In genomic region chr4:66175887-66176533, GRCm38 (mm10) we compare ENCODE assay signal across 16 mouse cellular contexts.
A peak's percentile ranks its signal among the peaks of the same experiment; 100 is the strongest.
DNase-seq lines count a peak whose midpoint lies in the region; ATAC-seq lines count a peak whose summit lies in the region.
"Had no signal": no experiment of that assay in that cellular context is flagged by ENCODE, and none has a peak within 500 bp of the region (broad histone marks: within the 10 kb centered on the region; RNA-seq: fewer than 3 reads in every experiment).

No protein-coding gene starts in this region.

- no peak overlapping the region for H3K4me3 ChIP-seq in forebrain, embryonic 12.5 days (replicated peaks)
- H3K4me3 ChIP-seq in forebrain, embryonic 10.5 days: no peak overlapping the region
- no peak overlapping the region for H3K4me3 ChIP-seq in hindbrain, embryonic 12.5 days
- H3K4me3 ChIP-seq in midbrain, embryonic 14.5 days (replicated peaks; ENCODE audit: low read depth, low read length): no peak overlapping the region
- H3K4me3 ChIP-seq: liver, embryonic 13.5 days; stomach, embryonic 15.5 days had no signal

- H3K9ac ChIP-seq in forebrain, embryonic 12.5 days: no peak overlapping the region
- H3K9ac ChIP-seq in hindbrain, embryonic 12.5 days: no peak overlapping the region
- no peak overlapping the region for H3K9ac ChIP-seq in midbrain, embryonic 14.5 days (replicated peaks; ENCODE audit: low read length)
- H3K9ac ChIP-seq: liver, embryonic 13.5 days; stomach, embryonic 15.5 days had no signal

- no peak overlapping the region for H3K27ac ChIP-seq in forebrain, embryonic 12.5 days
- no peak overlapping the region for H3K27ac ChIP-seq in forebrain, embryonic 10.5 days
- peak overlapping the region; percentile 57; the same call in 1 of the 2 replicates for H3K27ac ChIP-seq in hindbrain, embryonic 12.5 days
- H3K27ac ChIP-seq in midbrain, embryonic 14.5 days (replicated peaks; ENCODE audit: low read depth, low read length): no peak overlapping the region; the same call in 1 of the 2 replicates
- H3K27ac ChIP-seq: liver, embryonic 13.5 days; stomach, embryonic 15.5 days had no signal

- no peak for DNase-seq in forebrain, embryonic 10.5 days (ENCODE audit: extremely low spot score, low spot score)
- DNase-seq in embryo, embryonic 10 days (ENCODE audit: low spot score): peak; percentile 31
- DNase-seq in midbrain, embryonic 14.5 days: peak; percentile 47
- DNase-seq in gastrocnemius, adult 8-10 months (ENCODE audit: low spot score in 2 of 2): no peak
- DNase-seq in adrenal gland, adult (ENCODE audit: inconsistent age in 2 of 2, low spot score in 1 of 2): no peak
- DNase-seq in natural killer cell, adult 2 months (ENCODE audit: low spot score in 2 of 2): no peak
- DNase-seq: cerebellum, adult 18-20 months; gastrocnemius, postnatal 36 days; kidney, postnatal 10 days; layer of hippocampus, adult 9-11 months; liver, embryonic 13.5 days; lung, postnatal 10 days; thymus, postnatal 36 days had no signal

- H3K4me1 ChIP-seq in forebrain, embryonic 12.5 days: peaks cover 9% of the 10 kb centered on the region; the same call in 1 of the 2 replicates
- peaks cover 8% of the 10 kb centered on the region; the same call in 1 of the 2 replicates for H3K4me1 ChIP-seq in forebrain, embryonic 10.5 days
- H3K4me1 ChIP-seq in hindbrain, embryonic 12.5 days: peaks cover 16% of the 10 kb centered on the region
- H3K4me1 ChIP-seq in midbrain, embryonic 14.5 days (ENCODE audit: control insufficient read depth, insufficient read depth, low read length): peaks cover 8% of the 10 kb centered on the region
- H3K4me1 ChIP-seq: liver, embryonic 13.5 days; stomach, embryonic 15.5 days had no signal

- H3K4me2 ChIP-seq in forebrain, embryonic 12.5 days: no peak overlapping the region
- no peak overlapping the region for H3K4me2 ChIP-seq in hindbrain, embryonic 12.5 days (replicated peaks)
- H3K4me2 ChIP-seq in midbrain, embryonic 14.5 days (ENCODE audit: low read length): no peak overlapping the region
- H3K4me2 ChIP-seq: liver, embryonic 13.5 days; stomach, embryonic 15.5 days had no signal

- peak; percentile 41; the same call in 1 of the 2 replicates for ATAC-seq in forebrain, embryonic 12.5 days (ENCODE audit: low FRiP score)
- ATAC-seq in hindbrain, embryonic 12.5 days (ENCODE audit: low FRiP score): peak; percentile 91
- 0 out of 2 replicates have a peak, but pooled peaks have one; percentile 53 for ATAC-seq in midbrain, embryonic 14.5 days (ENCODE audit: low FRiP score, low TSS enrichment)

- no peaks in the 10 kb centered on the region for H3K9me3 ChIP-seq in forebrain, embryonic 12.5 days
- no peaks in the 10 kb centered on the region for H3K9me3 ChIP-seq in forebrain, embryonic 10.5 days
- H3K9me3 ChIP-seq in hindbrain, embryonic 12.5 days (replicated peaks): no peaks in the 10 kb centered on the region
- no peaks in the 10 kb centered on the region for H3K9me3 ChIP-seq in midbrain, embryonic 14.5 days (ENCODE audit: control insufficient read depth, low read length)
- H3K9me3 ChIP-seq: stomach, embryonic 15.5 days had no signal

- WGBS in forebrain, embryonic 12.5 days: 70% methylated on average over 14 of the region's 14 CpGs
- WGBS in forebrain, embryonic 10.5 days: 79% methylated on average over 14 of the region's 14 CpGs
- 52% methylated on average over 14 of the region's 14 CpGs for WGBS in hindbrain, embryonic 12.5 days
- 51% methylated on average over 14 of the region's 14 CpGs for WGBS in midbrain, embryonic 14.5 days

- H3K27me3 ChIP-seq in forebrain, embryonic 12.5 days: no peaks in the 10 kb centered on the region
- no peaks in the 10 kb centered on the region for H3K27me3 ChIP-seq in forebrain, embryonic 10.5 days (ENCODE audit: poor library complexity, severe bottlenecking)
- no peaks in the 10 kb centered on the region for H3K27me3 ChIP-seq in hindbrain, embryonic 12.5 days
- H3K27me3 ChIP-seq in midbrain, embryonic 14.5 days (ENCODE audit: control insufficient read depth, insufficient read depth, low read length): no peaks in the 10 kb centered on the region
- H3K27me3 ChIP-seq: liver, embryonic 13.5 days; stomach, embryonic 15.5 days had no signal

- H3K36me3 ChIP-seq in forebrain, embryonic 12.5 days (replicated peaks): no peaks in the 10 kb centered on the region
- H3K36me3 ChIP-seq in forebrain, embryonic 10.5 days (replicated peaks): no peaks in the 10 kb centered on the region
- H3K36me3 ChIP-seq in hindbrain, embryonic 12.5 days: no peaks in the 10 kb centered on the region
- no peaks in the 10 kb centered on the region for H3K36me3 ChIP-seq in midbrain, embryonic 14.5 days (ENCODE audit: control insufficient read depth, insufficient read depth, low read length)
- H3K36me3 ChIP-seq: liver, embryonic 13.5 days; stomach, embryonic 15.5 days had no signal

Comparison
In these comparisons a context has a peak if more than half of its experiments do, and no peak if none do; other contexts are left out.
1. ATAC-seq: peak in every context shown above with its lines; median percentile 91 in hindbrain, embryonic 12.5 days; 53 in midbrain, embryonic 14.5 days; 41 in forebrain, embryonic 12.5 days.
2. DNase-seq: peak in embryo, embryonic 10 days (single experiment) and midbrain, embryonic 14.5 days (single experiment); none in forebrain, embryonic 10.5 days (single experiment), gastrocnemius, adult 8-10 months (0 of 2), adrenal gland, adult (0 of 2) and natural killer cell, adult 2 months (0 of 2).